Mouse (Mus musculus) thymus, postnatal 25 days (tissue): ENCODE data around the gene Hist2h2ab.
A peak's percentile ranks its signal among the peaks of the same experiment; 100 is the strongest.

ENCODE experiments used
- DNase-seq: peaks from one replicate; pipeline ENCODE4 v3.0.0; 2022

Hist2h2ab gene

GRCm38 (mm10) chr3:96262979-96263550 is 43.4 kb downstream of the Hist2h2ab start, which contains the start of gene Hist2h4:
TSS of gene Hist2h4 (minus strand) at chr3:96263311.
- DNase-seq: peak; percentile 96

- peak; percentile 65 for DNase-seq
Measured at GRCm38 (mm10) chr3:96263558-96264403, 44.1 kb downstream of the Hist2h2ab start.

GRCm38 (mm10) chr3:96264404-96264949 is 44.8 kb downstream of the Hist2h2ab start:
- DNase-seq: peak; percentile 42

- DNase-seq: no peak
Measured at GRCm38 (mm10) chr3:96266132-96266710, 46.6 kb downstream of the Hist2h2ab start.

GRCm38 (mm10) chr3:96267541-96267940 is 47.9 kb downstream of the Hist2h2ab start:
- DNase-seq: no peak

GRCm38 (mm10) chr3:96268051-96268775 is 48.5 kb downstream of the Hist2h2ab start, which contains the start of gene Hist2h3b:
TSS of gene Hist2h3b (plus strand) at chr3:96268654.
- DNase-seq: peak; percentile 85

- DNase-seq: peak; percentile 56
Measured at GRCm38 (mm10) chr3:96268776-96269378, 49.2 kb downstream of the Hist2h2ab start.
